Mouse (Mus musculus): ENCODE measurements at regions not wholly inside any gene's neighbourhood (a gene's known extent, or its start where the extent isn't known, plus 50 kb on each side); places are given as distances from the start of the nearest gene placed in this dataset.

GRCm38 (mm10) chr3:143090316-143090715 lies 208.5 kb upstream of the Pkn2 start:
- TF ChIP-seq CTCF (IDR thresholded peaks at IDR 0.05; ENCODE audit: low read depth) (no peak), EP300 (IDR thresholded peaks at IDR 0.05; ENCODE audit: low read depth) (no peak)
